Mouse (Mus musculus): ENCODE measurements around the gene Tm9sf2. TPM values are rescaled to one million over a fixed set of nuclear protein-coding genes. Genes with fewer than 3 reads are reported as not detected.

The Tm9sf2 gene
- polyA plus RNA-seq, 2 experiments: 26.4 to 67.1 TPM

DNA sequence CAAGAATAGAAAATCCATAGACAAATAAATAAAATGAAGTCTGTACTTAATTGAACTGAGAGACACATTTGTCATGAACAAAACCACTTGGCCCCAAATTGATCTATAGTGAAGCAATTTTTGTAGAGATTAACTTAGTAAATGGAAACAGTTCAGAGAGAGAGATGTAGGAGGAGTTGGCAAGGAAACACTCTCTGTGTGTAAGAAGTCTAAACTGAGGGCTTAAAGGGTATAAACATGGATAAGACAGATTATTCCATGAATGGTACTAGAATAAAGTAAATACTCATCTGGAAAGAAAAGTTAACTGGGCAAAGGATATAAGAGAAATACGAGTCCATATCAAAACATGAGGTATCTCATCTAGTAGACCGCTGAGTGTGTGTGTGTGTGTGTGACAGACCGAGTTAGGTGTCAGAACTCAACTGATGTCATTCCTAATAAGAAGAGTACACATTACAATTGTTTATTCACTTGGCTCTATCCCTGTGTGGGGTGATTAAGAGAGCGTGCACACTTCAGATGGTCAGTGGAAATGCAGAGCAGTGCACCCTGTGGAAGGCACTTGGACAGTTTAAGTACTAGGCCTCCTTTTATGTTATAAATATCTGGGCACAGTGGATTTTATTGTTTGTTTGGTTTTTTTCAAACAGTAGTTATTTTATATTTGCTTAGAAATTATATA lies 36.9 kb downstream of the Tm9sf2 start:
- 75% methylated on average over 4 of the region's 4 CpGs for WGBS (ENCODE audit: insufficient replicate concordance)
- no peak for TF ChIP-seq EP300 (IDR thresholded peaks at IDR 0.05; ENCODE audit: low read depth)
- TF ChIP-seq CTCF (IDR thresholded peaks at IDR 0.05; ENCODE audit: low read depth): no peak
- ATAC-seq (ENCODE audit: insufficient read depth): no peak
- Histone ChIP-seq H3K4me3 (ENCODE audit: insufficient read depth in 1 of 2, low read depth in 2 of 2, low read length in 2 of 2) (no peak overlapping the region), H3K27ac (no peak overlapping the region), H3K27me3 (ENCODE audit: control insufficient read depth, insufficient read depth, low read length) (no peaks in the 10 kb centered on the region), H3K9ac (replicated peaks) (no peak overlapping the region), H3K4me2 (ENCODE audit: low read depth) (no peak overlapping the region), H3K36me3 (replicated peaks; ENCODE audit: control insufficient read depth, insufficient read depth, low read depth) (peaks cover 55% of the 10 kb centered on the region), H3K9me3 (ENCODE audit: control insufficient read depth, low read length) (no peaks in the 10 kb centered on the region), H3K4me1 (replicated peaks; ENCODE audit: control insufficient read depth in 2 of 2, insufficient read depth in 2 of 2, low read length in 1 of 2) (no peaks in the 10 kb centered on the region)
- no peak for DNase-seq (ENCODE audit: low read depth in 3 of 3, low spot score in 3 of 3)

DNA sequence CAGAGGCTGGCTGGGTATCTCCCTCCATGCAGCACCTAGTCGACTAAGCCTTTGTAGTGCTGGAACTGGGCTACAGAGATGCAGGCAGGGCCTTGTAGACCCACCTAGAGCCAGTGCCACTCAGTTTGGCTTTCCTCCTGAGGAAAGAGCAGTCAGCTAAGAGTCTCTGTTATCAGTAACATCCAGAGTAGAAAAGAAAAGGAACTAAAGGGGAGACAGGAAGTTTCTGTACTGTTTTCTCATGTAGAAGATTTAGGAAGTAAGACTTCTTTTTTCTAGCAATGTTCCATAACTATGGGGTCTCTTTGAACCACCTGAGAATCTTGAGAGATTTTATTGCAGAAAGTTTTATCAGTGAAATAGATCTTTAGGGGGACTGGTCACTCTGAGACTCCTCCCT lies 38.5 kb downstream of the Tm9sf2 start:
- H3K27ac ChIP-seq: no peak overlapping the region
- H3K4me2 ChIP-seq (ENCODE audit: low read depth): no peak overlapping the region
- H3K9ac ChIP-seq (replicated peaks): no peak overlapping the region
- peaks cover 49% of the 10 kb centered on the region for H3K36me3 ChIP-seq (replicated peaks; ENCODE audit: control insufficient read depth, insufficient read depth, low read depth)
- H3K9me3 ChIP-seq (ENCODE audit: control insufficient read depth, low read length): no peaks in the 10 kb centered on the region
- no peaks in the 10 kb centered on the region for H3K27me3 ChIP-seq (ENCODE audit: control insufficient read depth, insufficient read depth, low read length)
- H3K4me1 ChIP-seq (replicated peaks; ENCODE audit: control insufficient read depth in 2 of 2, insufficient read depth in 2 of 2, low read length in 1 of 2): no peaks in the 10 kb centered on the region
- DNase-seq (ENCODE audit: low read depth in 3 of 3, low spot score in 3 of 3) (no peak), ATAC-seq (ENCODE audit: insufficient read depth) (no peak)
- WGBS (ENCODE audit: insufficient replicate concordance): 3% methylated on average over 1 of the region's 1 CpGs
- TF ChIP-seq CTCF (IDR thresholded peaks at IDR 0.05; ENCODE audit: low read depth) (no peak), EP300 (IDR thresholded peaks at IDR 0.05; ENCODE audit: low read depth) (no peak)
- no peak overlapping the region for H3K4me3 ChIP-seq (ENCODE audit: insufficient read depth in 1 of 2, low read depth in 2 of 2, low read length in 2 of 2)

DNA sequence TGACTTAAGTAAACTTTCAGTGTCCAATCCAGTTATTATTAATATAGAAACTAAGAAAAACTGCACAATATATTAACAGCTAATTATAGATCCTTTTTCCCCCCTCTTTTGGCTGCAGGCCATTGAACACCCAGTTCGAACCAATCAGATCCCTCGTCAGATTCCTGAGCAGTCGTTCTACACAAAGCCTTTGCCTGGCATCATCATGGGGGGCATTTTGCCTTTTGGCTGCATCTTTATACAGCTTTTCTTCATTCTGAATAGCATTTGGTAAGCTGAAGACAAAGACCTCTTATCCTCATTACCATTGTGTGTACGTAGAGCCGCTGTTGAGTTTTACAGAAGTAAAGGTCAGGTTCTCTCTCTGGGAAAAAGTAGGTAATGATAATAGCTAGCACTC lies 43.8 kb downstream of the Tm9sf2 start:
- no peak overlapping the region for H3K4me2 ChIP-seq (ENCODE audit: low read depth)
- DNase-seq (ENCODE audit: low read depth in 3 of 3, low spot score in 3 of 3) (no peak), ATAC-seq (ENCODE audit: insufficient read depth) (no peak)
- no peak for TF ChIP-seq EP300 (IDR thresholded peaks at IDR 0.05; ENCODE audit: low read depth)
- TF ChIP-seq CTCF (IDR thresholded peaks at IDR 0.05; ENCODE audit: low read depth): no peak
- peaks cover 41% of the 10 kb centered on the region for H3K36me3 ChIP-seq (replicated peaks; ENCODE audit: control insufficient read depth, insufficient read depth, low read depth)
- H3K27me3 ChIP-seq (ENCODE audit: control insufficient read depth, insufficient read depth, low read length): no peaks in the 10 kb centered on the region
- no peaks in the 10 kb centered on the region for H3K4me1 ChIP-seq (replicated peaks; ENCODE audit: control insufficient read depth in 2 of 2, insufficient read depth in 2 of 2, low read length in 1 of 2)
- H3K27ac ChIP-seq: no peak overlapping the region
- H3K9ac ChIP-seq (replicated peaks): no peak overlapping the region
- 82% methylated on average over 5 of the region's 5 CpGs for WGBS (ENCODE audit: insufficient replicate concordance)
- no peaks in the 10 kb centered on the region for H3K9me3 ChIP-seq (ENCODE audit: control insufficient read depth, low read length)
- no peak overlapping the region for H3K4me3 ChIP-seq (ENCODE audit: insufficient read depth in 1 of 2, low read depth in 2 of 2, low read length in 2 of 2)

GRCm38 (mm10) chr14:122157738-122158137 lies 50.9 kb downstream of the Tm9sf2 start:
- Histone ChIP-seq H3K9me3 (ENCODE audit: control insufficient read depth, low read length) (no peaks in the 10 kb centered on the region), H3K4me2 (ENCODE audit: low read depth) (no peak overlapping the region), H3K4me3 (ENCODE audit: insufficient read depth in 1 of 2, low read depth in 2 of 2, low read length in 2 of 2) (no peak overlapping the region), H3K27ac (no peak overlapping the region), H3K36me3 (replicated peaks; ENCODE audit: control insufficient read depth, insufficient read depth, low read depth) (peaks cover 19% of the 10 kb centered on the region), H3K4me1 (replicated peaks; ENCODE audit: control insufficient read depth in 2 of 2, insufficient read depth in 2 of 2, low read length in 1 of 2) (no peaks in the 10 kb centered on the region), H3K9ac (replicated peaks) (no peak overlapping the region), H3K27me3 (ENCODE audit: control insufficient read depth, insufficient read depth, low read length) (no peaks in the 10 kb centered on the region)
- DNase-seq (ENCODE audit: low read depth in 3 of 3, low spot score in 3 of 3): no peak
- no peak for ATAC-seq (ENCODE audit: insufficient read depth)
- WGBS (ENCODE audit: insufficient replicate concordance): 78% methylated on average over 7 of the region's 7 CpGs
- TF ChIP-seq EP300 (IDR thresholded peaks at IDR 0.05; ENCODE audit: low read depth) (no peak), CTCF (IDR thresholded peaks at IDR 0.05; ENCODE audit: low read depth) (no peak)

GRCm38 (mm10) chr14:122160916-122161315 lies 54.1 kb downstream of the Tm9sf2 start:
- WGBS (ENCODE audit: insufficient replicate concordance): 61% methylated on average over 1 of the region's 1 CpGs
- ATAC-seq (ENCODE audit: insufficient read depth) (no peak), DNase-seq (ENCODE audit: low read depth in 3 of 3, low spot score in 3 of 3) (no peak)
- TF ChIP-seq EP300 (IDR thresholded peaks at IDR 0.05; ENCODE audit: low read depth) (no peak), CTCF (IDR thresholded peaks at IDR 0.05; ENCODE audit: low read depth) (no peak)
- peaks cover 8% of the 10 kb centered on the region for H3K36me3 ChIP-seq (replicated peaks; ENCODE audit: control insufficient read depth, insufficient read depth, low read depth)
- H3K27ac ChIP-seq: no peak overlapping the region
- no peaks in the 10 kb centered on the region for H3K27me3 ChIP-seq (ENCODE audit: control insufficient read depth, insufficient read depth, low read length)
- no peak overlapping the region for H3K9ac ChIP-seq (replicated peaks)
- H3K4me2 ChIP-seq (ENCODE audit: low read depth): no peak overlapping the region
- H3K4me3 ChIP-seq (ENCODE audit: insufficient read depth in 1 of 2, low read depth in 2 of 2, low read length in 2 of 2): no peak overlapping the region
- H3K4me1 ChIP-seq (replicated peaks; ENCODE audit: control insufficient read depth in 2 of 2, insufficient read depth in 2 of 2, low read length in 1 of 2): no peaks in the 10 kb centered on the region
- H3K9me3 ChIP-seq (ENCODE audit: control insufficient read depth, low read length): no peaks in the 10 kb centered on the region

Measured in liver, embryonic 14.5 days (tissue).